Mouse (Mus musculus) retina, embryonic 14.5 days (tissue): ENCODE data around the gene Actl6b.

Experiments used
- DNase-seq: peaks from one replicate; pipeline ENCODE4 v3.0.0-alpha.2; 2015; ENCODE audit warnings: low spot score

Actl6b gene

DNA sequence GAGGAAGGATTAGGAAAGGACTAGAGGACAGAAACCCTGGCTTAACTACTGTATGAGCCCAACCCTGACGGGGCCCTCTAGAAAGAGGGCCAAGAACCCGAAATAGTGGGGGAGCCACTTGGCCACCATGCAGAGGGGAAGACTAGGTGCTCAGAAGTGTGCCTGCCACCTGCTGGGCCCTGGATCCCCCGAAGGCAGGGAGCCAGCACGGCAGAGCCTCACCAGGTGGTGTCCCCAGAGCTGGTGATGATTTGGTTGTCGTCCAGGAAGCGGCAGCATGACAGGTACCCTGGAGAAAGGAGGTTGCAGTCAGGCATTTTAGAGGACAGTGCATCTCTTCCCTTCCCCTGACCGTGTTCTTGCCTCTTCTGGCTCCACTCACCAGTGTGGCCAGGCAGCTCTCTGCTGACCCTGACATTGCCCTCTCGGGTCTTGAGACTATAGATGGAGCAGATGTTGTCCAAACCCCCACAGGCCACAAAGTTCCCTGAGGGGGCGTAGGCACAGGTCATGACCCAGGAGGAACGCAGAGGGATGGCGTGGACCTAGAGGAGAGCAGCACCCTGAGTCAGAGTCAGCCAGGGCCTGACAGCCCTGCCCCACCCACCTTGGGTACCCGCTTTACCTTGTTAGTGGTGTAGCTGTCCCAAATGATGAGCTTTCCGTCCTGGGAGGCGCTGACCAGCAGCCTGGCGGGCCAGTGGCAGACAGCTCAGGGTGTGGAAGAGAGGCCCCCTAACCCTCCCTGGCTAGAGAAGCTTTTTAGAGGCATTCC, 23.9 kb upstream of the Actl6b start:
- no peak for DNase-seq

DNA sequence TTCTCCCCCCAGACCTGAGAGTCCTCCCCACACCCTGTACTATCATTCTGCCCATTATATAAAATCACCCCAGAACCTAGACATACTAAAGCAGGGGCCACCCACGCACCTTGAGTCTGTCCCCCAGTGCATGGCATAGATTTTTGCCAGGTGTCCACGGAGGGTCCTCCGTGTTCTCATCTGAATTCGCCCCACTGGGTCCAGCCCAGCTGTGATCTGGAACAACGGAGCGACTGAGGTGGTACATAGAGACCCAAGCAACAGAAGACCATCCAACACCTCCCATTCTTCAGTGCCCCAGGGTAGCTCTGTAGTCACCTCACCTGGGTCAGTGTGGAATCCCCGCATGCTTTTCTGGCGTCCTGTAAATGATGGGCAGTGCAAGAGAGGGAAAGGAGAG, 23.2 kb upstream of the Actl6b start:
- DNase-seq = no peak

DNA sequence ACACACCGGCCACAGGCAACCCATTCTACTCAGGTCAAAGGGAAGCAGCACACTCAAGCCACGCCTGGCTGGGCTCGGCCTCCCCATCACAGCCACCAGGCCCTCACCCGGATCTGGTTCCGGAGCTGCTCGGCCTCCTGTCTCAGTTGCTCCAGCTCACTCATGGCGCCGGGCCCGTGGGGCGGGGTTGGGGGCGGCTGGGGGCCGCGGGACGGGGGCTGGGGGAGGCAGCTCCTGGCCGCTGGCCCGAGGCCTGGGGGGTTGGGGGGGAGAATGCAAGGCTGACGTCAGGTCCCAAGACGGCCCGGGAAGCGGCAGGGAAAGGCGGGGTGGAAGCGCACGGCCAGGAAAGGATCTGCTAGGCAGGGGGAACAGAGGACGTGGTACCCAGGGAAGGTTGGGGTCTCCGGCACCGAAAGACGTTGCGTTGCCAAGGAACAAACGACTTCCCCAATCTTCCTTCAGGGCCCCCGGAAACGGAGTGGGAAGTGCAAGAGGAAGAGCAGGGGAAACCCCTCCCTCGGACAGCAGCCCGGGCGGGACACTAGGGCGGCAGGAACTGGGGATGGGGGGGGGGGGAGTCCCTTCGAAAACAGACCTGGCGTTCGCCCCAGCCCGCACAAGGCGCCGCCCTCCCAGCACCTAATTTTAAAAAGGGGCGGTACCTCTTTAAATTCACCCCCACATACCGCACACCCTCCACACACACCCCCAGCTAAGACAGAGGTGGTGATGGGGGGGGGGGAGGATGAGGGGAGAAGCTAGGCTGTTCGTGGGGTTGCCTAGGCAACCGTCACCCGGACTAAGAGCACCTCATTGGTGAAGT, 22.5 kb upstream of the Actl6b start:
- peak; percentile 56 for DNase-seq

DNA sequence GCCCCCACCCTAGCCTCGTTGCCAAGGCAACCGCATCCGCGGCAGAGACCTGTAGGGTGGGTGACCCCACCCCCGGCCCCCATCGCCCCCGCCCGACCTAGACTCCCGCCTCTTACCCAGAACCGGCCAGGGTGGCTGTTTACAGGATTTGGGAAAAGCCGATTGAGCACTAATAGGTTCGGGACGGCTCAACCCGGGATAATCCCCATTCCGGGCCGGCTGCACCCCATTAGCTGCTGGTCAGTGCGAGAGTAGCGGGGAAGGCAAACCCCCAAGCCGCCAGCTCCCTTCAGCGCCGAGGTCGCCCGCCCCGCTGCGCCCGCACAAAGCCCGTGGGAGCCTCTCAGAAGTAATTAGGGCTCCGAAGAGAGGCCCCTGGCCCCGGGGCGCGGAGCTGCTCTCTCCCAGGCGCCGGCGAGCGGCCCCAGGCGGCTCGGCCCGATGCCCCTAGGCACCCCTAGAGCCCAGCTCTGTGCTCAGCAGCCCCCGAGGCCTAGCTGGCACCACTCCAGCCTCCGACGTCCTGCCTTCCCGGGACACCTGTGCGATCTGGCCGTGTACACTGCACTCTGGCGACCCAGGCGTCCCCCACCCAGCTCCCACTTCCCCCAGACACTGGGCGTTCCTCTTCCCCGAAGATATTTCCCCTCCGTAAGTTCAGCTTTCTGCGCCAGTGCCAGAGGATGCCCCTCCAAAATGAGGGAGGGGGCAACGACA, 21.7 kb upstream of the Actl6b start:
- DNase-seq = peak; percentile 81

DNA sequence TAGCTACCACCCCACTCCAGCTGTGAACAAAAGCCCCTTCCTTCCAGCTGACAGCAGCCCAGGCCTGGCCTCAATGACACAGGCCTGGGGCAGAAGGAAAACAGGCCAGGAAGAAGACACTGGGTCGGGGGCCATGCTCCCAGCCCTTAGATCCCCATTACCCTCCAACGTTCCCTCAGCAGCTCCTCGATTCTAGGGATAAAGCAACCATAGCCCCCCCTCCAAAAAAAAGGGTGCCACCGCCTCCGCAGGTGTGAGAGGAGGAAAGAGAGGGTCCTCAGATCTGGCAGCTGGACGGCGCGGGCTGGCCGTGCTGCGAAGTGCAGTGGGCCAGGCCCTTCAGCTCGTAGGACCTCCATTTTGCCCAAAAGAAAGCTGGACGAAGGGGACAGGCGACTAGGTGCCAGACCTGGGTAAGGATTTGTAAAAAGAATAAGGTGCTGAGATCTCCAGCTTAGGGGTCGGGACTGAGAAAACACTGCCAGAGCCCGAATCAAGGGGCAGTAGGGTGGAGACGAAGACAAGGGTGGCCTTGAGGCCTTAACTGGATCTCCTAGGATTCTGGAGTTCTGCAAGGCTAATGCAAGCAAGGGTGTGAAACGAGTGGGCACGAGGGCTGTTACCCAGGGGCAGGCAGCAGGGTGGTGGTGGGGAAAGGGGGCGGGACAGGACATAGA, 21.0 kb upstream of the Actl6b start:
- peak; percentile 45 for DNase-seq

DNA sequence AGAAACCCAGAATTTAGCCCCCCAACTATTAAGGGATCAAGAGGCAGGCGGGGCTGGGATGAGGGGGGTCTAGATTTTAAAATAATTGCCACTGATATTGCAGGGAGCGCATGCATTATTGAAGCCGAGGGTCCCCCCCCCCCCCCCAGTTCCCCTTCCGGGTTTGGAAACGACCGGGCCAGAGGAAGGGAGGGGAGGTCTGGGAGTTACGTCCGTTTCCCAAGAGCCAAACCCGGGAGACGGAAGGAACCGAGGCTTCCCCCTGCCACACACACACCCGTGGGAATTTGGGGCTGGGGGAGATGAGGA, 20.6 kb upstream of the Actl6b start:
- no peak for DNase-seq

DNA sequence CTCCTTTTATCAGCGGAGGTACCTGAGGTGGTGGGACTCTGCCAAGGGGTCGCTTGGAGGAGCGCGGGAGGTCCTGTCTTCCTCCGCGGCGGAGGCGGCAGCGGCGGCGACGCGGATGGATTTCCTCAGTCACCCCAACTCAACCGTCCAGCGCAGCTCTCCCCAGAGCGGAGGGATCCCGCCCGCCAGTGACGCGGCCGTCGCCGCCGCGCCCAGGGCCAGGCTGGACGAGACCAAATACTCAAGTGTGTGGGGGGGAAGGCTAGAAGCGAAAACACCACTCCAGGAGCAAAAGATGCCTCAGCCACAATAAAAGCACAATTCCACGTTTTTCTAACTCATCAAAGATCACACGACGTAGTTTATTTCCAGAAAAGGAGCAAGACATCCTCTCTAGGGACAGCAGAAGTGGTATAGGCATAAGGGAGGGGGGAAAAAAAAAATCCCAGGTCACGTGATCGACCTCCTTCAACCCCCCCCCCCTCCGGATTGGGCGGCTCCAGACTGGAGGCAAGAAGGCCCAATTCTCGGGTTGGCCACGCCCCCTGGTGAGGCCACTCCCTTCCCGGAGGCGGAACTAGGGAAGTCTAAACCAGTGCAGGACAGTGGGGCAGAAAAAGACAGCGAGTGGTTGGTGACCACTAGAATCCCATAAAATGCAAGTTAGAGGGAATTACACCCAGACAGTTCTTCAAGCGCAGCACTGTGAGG, 20.0 kb upstream of the Actl6b start, which contains the start of the genes Epo and Gnb2:
Gene Epo, minus strand, starts transcription at position 126 of the 711 bp plus-strand sequence.
Gene Gnb2, minus strand, starts transcription at position 394 of the 711 bp plus-strand sequence.
- DNase-seq = peak; percentile 99

DNA sequence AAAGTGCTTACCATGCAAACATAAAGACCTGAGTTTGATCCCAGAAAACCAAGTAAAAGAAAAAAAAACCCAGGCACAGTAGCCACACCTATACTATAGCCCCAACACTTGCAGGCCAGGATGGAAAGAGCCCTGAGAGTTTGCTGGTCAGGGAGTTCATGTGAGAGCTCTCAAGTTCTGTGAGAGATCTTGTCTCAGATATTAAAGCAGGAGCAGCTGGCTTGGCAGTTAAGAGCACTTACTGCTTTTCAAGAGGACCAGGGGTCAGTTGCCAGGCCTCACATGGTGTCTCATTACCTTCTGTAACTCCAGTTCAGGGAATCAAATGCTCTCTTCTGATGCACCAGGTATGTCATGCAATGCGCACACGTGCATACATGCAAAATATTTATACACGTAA, 18.6 kb upstream of the Actl6b start:
- DNase-seq = no peak

DNA sequence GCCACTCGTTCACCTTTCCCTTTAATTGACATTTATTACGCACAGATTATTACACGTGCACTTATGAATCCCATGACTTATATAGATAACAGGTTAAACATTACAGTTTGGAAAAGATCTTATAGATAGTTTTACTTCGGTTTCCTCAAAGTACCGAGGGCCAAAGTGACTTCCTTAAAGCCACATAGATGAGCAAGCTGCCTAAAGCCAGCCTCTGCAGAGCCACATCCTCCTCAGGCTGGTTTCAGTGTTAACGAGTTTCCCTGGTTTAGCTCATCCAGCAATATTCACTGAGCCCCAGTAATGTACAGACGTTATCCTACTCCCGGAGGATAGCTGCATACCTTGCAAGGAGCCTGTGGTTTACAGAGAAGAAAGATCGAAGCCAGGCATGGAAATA, 18.0 kb upstream of the Actl6b start:
- no peak for DNase-seq

DNA sequence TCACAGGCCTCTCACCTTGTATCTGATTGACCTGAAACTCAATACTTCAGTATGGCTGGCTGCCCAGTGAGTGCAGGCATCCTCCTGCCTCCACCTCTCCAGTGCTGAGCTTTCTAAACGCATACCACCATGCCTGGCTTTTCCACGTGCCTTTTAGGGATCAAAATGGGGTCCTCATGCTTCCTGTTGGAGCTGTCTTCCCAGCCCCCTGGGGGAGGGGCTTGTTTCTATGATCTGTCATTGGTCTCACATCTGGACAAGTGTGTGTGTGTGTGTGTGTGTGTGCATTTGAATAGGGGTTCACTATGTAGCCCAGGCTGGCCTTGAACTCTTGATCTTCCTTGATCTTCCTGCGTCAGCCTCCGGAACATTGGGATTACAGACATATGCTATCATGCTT, 15.9 kb upstream of the Actl6b start:
- no peak for DNase-seq

DNA sequence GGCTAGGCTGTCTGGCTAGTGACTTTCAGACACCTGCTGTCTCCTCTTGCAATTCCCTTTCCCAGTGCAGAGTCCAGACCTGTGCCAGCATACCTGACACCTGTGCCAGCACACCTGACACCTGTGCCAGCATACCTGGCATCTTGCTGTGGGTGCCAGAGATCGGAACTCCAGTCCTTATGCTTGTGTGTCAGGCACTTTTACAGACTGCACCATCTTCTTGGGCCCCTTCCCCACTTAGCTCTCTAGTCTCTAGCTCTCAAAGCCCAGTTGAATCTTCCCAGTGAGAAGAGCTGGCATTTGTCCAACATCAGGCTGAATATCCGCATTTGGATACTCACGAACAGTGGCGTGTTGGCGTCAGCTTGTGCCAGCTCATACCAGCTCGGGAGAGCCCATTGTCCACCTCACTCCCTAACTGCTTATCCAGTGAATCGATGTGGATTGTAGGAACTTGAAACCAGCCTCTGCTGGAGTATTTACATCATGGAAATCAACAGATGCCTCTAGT, 14.0 kb upstream of the Actl6b start:
- DNase-seq = no peak

DNA sequence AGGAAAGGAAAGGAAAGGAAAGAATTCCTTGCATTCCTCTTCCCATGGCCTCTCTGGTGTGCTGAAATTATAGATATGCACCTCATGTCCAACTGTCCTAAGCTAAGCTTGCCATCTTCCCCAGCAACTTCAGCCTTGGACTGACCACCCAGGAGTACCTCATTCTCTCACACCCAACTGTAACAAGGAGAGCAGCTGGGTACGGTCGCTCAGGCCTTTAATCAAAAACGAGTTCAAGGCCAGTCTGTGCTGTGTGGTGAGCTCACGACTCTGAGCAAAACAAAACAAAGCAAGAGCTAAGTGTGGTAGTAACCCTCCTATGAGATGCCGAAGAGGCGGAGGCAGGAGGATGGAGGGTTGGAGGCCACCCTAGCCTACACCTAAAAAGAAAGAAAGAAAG, 12.3 kb upstream of the Actl6b start:
- no peak for DNase-seq

DNA sequence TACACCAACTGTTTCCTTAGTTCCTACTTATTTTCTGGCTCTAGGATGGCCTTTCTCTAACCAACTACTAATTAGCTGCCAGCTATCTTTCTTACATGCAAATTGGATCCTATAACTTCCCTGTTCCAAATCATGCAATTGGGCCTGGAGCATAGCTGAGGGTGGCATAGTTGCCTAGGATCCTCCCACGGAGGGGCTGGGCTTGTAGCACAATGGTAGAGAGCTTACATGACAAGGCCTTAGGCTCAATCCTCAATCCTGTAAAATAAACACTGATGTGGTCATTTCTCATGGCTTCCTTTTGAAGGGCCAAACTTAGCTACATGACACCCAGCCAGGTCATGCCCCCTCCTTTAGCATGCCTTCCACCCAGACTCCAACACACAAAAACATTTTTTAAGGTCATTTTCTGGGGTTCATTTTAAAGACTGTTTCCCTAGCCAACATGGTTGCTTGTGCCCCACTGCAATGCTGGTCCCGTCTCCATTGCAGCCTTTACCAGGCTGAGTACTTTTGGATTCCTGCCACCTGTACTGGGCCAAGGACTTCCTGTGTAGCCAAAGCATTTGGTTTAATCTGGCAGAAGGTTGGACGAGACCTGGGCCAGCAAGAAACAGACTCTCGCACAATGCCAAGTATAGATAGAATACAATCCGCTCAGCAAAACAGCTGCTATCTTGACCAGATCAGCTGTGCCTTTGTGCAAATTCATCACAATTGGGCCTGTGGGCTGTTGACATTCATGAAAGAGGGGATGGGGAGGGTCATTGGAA, 11.4 kb upstream of the Actl6b start:
- no peak for DNase-seq

DNA sequence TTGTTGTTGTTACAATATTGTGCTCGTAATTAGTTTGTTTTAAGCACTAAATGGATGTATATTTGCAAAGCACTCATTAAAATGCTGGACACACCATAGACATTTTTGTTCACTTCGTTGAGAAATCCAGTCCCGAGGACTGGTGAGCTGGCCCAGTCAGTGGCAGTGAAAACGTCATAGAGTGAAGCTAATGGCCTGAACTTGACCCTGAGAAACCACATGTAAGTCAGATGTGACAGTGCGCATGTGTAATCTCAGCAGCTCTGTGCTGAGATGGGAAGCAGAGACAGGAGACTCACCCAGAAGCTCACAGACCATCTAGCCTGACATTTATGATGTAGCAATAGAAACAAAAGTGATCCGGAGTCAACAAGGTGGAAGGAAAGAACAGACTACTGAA, 8.4 kb upstream of the Actl6b start:
- DNase-seq = no peak

DNA sequence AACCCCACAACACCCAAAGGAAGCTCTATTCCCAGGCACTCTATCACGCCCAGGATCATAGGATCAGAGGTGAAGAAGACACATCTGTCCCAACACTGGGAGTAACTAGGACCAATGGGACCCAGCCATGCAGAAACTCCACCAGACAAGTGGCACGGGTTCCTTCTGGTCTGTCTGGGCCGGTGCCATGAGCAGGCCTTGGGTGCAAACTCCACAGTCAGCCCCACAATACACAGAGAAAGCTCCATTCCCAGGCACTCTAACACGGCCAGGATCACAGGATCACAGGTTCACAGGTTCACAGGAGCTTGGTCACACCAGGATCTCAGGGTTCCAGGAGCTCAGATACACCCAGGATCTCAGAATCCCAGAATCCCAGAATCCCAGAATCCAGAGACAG, 7.7 kb upstream of the Actl6b start:
- no peak for DNase-seq

DNA sequence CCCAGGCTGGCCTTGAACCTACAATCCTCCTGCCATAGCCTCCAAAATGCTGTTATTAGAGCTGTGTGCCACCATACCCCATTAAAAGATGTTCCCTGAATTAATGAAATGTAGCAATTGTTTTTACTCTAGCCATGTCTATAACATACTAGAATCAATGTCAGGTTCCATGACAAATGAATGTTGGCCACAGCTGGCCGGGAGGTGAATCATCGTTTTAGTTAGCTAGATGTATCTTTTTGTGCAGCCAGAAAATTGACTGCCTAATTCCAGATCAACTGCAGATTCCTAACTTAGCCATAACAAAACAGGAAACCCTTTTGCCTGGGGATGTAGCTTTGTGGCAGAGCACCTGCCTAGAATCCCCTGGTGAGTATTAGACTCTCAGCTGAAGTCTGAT, 3.5 kb upstream of the Actl6b start:
- no peak for DNase-seq

DNA sequence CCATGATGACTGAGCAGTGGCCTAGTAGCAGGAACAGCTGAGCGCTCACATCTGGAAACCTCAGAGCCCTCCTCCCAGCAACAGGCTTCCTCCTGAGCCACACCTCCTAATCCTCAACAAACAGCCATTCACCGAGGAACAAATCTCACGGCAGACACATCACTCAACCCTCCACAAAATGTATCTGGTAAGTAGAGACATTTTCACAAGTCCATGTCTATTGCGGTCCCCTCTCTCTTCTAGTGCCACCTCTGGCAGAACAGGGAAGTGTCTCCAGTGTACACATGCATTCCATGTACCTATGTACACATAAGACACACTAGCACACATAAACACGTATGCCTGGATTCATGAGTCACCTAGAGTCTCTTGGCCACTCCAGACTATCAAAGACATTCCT, 2.2 kb upstream of the Actl6b start:
- peak; percentile 26 for DNase-seq

DNA sequence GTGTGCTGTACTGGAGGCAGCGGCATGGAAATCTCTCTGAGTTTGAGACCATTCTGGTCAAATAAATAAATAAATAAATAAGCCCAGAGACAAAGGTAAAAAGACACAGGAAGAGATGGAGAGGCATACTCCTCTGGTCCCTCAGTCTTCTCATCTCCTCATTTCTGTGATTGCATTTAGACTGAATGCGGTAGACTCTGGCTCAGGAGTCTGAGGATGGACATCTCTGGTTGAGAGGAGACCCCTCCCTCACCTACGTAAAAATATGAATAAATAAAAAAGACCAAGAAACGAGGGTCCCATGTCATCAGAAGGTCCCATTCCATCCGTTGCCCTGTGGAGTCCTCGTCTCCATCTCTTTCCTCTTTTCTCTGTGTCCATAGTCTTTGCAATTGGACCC, 317 bp upstream of the Actl6b start:
- DNase-seq = no peak

DNA sequence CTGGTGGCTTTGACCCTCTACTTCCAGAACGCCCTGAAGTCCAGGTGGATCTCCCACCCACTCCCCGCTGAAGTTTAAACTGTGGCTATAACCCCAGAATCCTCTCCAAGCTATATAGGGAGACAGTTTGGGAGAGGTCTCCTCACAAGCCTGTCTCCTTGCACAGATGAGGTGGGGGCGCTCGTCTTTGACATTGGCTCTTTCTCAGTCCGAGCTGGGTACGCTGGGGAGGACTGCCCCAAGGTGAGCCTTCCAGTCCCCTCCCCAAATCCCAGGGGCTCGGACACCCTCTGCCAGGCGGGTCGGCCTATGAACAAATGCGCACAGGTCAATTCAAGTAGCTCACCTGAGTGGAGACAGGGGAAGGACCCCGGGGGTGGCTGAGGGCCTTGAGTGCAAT, 581 bp downstream of the Actl6b start:
- DNase-seq = no peak

DNA sequence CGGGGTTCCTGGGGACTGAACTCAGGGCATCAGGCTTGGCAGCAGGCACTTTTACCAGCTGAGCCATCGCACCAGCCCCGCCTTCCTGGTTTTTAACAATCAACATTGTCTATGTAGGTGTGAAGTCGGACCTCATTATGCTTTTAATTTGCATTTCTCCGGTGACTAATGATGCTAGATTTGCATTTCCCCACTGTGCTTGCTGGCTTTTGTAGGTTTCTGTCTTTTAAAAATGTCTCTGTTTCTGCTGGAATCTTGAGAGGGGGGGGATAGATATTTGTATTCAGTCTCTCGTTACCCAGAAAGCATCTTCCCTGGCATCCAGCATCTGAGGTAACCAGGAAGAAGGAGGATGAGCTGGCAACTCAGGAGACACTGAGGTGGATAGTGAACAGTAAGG, 8.2 kb downstream of the Actl6b start:
- no peak for DNase-seq

DNA sequence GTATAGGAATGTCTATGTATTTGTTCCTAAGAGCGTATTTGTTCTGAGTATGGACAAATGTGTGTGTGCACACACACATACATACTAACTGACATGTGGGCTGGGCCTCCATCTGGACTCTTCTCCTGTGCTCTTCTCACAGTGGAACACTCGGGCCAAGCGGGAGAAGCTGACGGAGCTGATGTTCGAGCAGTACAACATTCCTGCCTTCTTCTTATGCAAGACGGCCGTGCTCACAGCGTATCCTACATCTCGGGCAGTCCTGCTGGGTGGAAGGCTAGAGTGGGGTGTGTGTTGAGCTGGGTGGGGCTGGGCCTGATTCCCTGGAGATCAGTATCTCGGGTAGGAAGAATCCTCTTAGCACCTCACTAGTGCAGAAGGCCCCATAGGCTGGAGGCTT, 9.6 kb downstream of the Actl6b start:
- no peak for DNase-seq
